Mouse (Mus musculus) bone marrow, adult 2 months (tissue): ENCODE results near the gene Plin5.

Experiments used
- CTCF ChIP-seq: fragments of 200-500 bp; IDR thresholded peaks from 2 replicates; pipeline ENCODE4 v1.5.1; 2011; ENCODE audit warnings: low read length, control low read depth; ENCODE audit not compliant: control insufficient read depth, insufficient read depth
- POLR2A ChIP-seq: fragments of 200-500 bp; IDR thresholded peaks from 2 replicates; pipeline ENCODE4 v1.6.1; 2011; ENCODE audit warnings: low read depth, mild to moderate bottlenecking, control low read depth, low read length, borderline replicate concordance; ENCODE audit not compliant: control insufficient read depth

- TF ChIP-seq CTCF: no peak
- TF ChIP-seq POLR2A: no peak
These were observed 30.0 kb upstream of the Plin5 start for GRCm38 (mm10) chr17:56147420-56147819.
